Mouse (Mus musculus) embryo, embryonic 10.5 days (tissue): ENCODE measurements around the gene Pank2.
"Not testable (repeated sequence)": the region's sequence is repeated elsewhere in the genome, so short reads cannot be mapped to it uniquely, and the experiment has no call there.

Source experiments
- DNase-seq: peaks from one replicate; pipeline ENCODE4 v3.0.0-alpha.2; 2015; ENCODE audit warnings: low spot score

The Pank2 gene

DNA sequence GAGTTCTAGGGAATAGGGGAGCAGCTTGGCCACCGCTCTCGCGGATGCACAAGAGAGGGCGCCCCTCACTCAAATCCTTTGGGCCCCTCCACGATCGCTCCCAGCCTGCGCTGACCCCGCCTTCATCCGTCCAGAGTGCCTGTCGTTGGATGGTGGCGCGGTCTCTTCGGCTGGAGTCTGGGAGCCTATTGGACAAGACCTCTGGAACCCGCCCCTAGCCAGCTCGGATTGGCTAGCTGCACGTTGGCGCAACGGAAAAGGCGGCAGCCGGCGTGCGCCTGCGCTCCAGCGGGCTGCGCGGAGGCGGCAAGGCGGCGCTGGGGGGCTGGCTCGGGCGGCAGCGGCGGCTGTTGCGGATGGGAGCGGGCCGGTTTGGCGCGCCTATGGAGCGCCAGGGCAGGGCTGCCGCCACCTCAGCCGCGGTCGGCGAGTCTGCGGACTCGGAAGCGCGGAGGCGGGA lies at the start of gene Pank2:
TSS of gene Pank2 (plus strand) at position 283 of the 460 bp plus-strand sequence.
- DNase-seq = peak; percentile 99

DNA sequence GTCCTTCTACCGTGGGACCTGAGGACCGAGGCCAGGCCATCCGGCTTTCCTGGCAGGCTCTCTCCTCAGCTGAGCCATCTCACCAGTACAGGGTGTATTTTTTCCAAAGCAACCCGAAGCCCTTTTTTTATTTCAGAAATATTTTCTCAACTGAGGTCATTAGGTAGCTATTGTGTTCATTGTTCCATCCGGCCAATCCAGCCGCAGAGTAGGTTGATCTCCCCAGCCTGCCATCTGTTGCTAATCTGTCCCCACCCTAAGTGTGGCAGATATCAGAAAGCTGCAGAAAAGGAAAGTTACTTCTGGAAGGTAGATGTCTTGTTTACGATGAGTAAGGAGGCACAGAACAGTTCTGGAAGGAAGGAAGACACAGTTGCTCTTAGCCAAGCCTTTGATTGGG lies 48.5 kb upstream of the Pank2 start:
- DNase-seq = no peak

DNA sequence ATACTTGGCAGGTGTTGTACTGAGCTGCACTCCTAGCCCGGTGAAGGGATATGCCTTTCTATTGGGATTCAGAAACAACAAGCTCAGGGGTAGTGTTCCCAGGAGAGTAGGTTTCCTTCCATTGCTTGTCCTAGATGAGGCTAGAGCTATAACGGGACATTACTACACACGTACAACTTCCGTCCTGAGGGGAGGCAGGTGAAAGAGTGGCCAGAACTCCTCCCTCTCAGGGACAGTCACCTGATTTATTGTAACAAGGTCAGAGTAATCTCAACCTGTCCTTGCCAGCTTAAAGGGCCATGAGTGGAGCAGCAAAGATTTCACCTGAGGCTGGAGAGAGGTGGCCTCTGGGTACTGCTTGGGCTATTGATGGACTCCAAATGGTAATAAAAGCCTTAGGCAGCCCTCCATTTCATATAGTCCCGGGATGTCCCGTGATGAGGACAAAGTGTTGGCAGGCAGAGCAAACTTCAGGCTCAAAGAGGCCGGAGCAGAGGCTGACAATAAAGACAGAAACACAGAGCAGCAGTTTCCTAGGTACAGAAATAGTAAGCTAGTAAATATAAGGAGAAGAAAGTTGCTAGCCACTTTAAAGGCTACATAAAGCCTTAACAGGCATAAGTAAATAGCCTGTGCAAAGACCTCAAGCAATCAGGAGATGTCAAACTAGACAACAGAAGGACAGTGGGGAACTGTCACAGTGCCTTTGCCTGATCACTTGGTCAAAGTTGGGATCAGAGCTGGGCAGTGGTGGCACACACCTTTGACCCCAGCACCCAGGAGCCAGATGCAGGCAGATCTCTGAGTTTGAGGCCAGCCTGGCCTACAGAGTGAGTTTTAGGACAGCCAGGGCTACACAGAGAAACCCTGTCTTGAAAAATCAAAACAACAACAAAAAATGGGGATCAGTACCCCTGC lies 46.1 kb upstream of the Pank2 start:
- no peak for DNase-seq

DNA sequence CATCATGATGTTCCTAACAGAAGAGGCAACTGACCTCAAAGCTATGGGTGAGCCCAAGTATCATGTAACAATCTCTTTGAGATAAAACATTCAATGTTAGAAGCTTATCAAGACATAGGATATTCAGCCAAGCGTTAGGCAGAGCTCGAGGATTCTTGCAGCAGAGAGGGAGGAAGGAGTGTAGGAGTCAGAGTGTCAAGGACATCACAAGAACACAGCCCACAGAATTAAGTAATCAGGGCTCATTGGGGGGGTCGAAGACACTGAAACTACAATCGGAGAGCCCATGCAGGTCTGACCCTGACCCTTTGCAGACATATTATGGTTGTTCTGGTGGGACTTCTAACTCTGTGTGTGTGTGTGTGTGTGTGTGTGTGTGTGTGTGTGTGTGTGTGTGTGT lies 42.3 kb upstream of the Pank2 start:
- DNase-seq = no peak

DNA sequence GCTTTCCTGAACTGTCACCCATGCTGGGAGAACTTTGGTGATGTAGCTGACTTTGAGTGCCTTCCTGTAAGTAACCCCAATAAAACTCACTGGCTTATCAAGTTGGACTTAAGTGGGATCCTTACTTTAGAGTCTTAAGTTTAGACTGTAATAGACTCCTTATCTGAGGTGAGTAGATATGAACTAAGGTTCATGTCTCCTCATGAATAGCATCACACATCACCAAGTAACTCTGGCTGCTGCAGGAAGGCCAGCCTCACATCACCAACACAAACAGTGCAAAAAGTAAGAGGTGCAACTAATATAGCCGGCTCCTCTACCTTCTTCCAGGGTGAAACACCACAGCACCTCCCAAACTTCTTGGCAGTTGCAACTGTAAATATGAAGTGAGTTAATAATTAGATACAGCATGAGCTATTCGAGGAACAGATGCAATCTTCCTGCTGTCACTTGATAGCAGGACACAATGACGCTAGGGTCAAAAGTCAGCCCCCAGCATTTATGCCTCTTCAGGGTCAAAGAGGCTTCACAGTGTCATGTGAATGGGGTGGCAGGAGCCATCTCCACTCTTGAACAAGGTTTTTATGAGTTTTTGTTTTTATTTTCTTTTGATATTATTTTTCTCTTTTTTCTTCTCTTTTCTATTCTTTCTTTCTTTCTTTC lies 40.3 kb upstream of the Pank2 start:
- no peak for DNase-seq

DNA sequence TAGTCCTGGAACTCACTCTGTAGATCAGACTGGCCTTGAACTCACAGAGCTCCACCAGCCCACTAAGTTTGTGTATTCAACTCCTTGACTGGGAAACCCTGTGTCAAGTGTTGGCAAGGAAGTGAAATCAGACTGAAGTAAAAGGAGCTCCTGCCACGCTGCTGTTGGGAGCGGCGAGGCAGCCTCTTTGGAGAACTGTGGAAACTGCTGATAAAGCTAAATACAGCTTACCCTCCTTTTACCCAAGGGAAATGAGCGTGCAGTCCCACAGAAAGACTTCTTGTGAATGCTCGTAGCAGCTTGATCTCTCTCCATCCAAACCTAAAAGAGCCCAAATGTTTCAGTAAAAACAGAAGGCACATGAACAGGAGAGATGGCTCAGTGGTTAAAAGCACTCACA lies 39.7 kb upstream of the Pank2 start:
- no peak for DNase-seq

DNA sequence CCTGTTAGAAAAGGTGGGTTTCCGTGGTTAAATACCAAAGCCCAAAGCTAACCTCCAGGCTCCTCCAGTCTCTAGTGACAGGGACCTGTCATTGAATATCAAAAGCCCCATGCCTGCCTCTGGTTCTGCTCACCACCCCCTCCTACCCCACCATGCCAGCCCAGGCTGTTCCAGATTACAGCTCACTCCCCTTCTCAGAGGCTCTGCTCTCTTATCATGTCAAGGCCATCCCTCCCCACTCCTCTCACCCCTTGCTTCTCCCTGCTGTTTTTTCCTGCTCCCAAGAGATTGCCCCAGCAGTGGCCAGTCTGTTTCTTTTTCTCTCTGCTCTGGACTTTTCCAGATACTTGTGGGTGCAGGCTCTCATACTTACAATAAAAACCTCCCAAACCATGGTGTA lies 38.7 kb upstream of the Pank2 start:
- no peak for DNase-seq

DNA sequence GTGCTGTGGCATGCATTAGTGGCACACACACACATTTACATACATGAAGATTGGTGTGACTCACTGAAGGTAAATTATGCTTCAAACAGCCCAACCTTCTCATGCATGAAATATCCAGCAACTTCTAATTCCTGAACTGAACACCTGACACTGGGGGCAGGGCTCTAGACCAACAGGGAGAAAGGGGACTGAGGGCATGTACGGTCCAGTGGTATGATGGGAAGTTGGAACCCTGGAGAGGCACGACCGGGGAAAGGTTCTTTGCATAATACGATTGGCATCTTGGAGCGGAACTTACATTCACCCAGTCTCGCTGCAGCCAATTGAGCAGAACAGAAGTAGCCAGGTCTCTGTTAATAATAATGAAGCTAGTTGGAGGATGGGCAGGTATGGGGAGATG lies 37.1 kb upstream of the Pank2 start:
- no peak for DNase-seq

DNA sequence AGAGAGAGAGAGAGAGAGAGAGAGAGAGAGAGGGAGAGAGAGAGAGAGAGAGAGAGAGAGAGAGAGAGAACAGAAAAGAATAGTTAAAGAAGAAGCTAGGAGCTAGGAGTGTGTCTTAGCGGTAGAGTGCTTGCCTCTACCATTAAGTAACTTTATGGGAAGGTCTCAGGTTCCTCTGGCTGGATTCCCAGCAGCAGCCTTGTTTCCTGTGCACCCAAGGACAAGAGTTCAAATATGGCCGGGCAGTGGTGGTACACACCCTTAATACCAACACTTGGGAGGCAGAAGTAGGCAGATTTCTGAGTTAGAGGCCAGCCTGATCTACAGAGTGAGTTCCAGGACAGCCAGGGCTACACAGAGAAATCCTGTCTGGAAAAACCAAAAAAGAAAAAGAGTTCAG lies 35.6 kb upstream of the Pank2 start:
- not testable (repeated sequence) for DNase-seq

DNA sequence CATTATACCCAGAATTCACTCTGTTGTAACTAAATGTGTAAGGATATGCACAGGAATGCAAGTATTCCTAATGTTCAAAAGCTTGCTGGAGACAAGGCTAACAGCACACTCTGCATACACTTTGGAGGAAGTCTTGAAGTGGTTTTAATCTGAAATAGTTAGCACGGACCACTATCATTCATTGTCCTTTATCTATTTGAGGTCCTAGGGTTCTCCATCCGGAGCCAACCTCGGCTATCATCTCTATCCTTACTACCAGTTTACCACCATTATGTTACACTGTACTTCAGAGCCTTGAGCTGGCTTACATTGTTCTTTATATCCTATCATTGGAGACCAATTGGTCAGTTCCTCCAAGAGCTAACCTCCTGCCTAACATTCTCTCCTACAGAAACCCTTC lies 35.1 kb upstream of the Pank2 start:
- no peak for DNase-seq

DNA sequence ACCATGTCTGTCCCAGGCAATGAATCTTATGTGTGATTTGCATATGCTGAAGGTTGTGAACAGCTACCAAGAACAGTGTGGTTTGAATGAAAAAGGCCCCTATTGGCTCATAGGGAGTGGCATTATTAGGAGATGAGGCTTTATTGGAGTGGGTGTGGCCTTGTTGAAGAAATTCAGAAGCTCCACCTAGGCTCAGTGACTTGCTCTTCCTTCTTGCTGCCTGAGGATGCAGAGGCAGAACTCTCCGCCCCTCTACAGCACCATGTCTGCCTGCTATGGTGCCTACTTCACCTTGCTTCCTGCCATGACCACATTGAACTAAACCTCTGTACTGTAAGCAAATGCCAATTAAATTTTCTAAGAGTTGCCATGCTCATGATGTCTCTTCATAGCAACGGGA lies 29.7 kb upstream of the Pank2 start:
- DNase-seq = no peak

DNA sequence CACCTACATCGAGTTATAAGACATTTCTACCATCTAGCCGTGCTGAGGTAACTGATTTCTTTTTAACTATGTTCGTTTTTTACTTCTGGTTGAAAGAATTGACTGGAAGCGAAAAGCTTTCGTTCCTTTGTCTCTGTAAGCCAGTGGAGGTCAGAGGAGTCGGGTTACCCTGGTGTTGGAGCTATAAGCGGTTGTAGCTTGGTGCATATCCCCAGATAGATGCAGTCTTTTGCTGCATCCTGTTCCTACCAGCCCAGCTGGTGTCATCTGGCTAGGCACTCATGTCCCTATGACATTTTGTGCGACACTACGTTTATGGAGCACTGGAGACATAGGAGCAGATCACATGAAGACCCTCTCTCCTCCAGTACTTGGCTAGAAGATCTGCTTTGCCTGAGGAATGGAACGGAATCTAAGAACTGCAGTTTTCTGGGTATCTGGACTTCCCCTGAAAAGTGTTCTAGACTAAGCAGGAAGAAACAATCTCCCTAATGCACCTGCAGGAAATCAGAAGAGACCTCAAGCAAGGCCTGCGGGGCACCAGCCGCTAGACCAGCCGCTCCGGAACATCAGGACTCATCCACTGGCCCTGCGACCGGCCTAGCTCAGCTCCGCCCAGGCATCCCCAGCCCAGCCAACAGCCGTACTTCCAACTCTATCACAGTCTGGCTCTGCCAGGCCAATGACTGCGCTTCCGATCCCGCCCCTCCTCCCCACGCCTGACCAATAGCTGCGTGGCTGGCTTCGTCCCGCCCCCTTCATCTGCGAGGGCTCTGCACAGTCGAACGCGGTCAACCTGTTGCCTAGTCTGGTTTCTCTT lies 28.8 kb upstream of the Pank2 start, which contains the start of gene Mavs:
TSS of gene Mavs (plus strand) at position 757 of the 820 bp plus-strand sequence.
- peak; percentile 96 for DNase-seq

DNA sequence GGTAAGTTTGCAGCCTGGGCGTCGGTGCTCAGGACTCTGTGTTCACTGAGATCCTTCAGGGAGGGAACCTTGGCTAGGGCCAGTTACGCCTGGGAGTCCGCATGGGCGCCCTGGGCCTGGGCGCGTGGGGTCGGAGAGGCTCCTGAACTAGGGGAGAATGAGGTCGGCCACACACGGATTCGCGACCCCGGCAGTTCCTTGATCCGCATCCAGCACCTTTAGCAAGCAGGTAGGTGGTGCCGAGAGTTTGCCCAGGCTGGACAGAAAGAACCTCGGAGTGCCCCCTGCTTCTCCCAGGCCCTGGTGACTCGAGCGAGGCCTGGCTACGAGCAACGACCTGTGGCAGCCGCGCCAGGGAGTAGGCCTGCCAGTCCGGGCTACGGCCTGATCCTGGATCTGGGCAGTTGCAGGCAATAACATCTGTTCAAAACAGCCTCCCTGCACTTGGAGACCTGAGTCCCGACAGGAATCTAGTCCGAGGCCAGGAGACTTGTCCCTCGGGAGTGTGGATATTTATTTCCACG lies 28.1 kb upstream of the Pank2 start:
- DNase-seq = peak; percentile 32

DNA sequence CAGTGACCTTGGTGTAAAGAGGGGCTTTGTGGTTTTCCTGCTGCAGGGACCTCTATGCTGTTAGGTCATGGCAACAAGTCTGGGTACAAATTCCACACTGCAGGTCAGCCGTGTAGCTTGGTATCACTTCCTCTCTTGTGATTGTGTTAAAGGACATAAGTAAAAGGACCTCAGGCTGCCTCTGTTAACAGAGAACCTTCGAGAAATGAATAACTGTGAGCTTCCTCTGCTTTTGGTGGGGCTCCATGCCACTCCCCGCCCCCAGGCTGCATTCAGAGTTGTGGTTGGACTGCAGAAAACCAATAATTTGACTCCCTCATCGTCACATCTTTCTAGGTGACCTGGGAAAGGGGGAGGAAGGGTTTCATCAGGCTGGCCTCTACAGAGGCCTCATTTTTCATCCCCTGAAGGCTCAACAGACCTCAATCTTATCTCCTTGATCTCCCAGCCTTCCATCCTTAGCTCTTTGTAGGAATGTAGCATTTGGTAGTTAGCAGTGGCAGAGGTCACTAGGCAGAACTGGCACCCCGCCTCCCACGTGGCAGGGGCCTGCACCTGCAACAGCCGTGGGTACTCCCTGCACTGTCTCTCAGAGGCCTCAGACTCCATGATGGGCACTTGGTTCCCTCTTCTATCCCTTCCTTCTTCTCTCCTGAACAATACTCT lies 27.2 kb upstream of the Pank2 start:
- DNase-seq = no peak

DNA sequence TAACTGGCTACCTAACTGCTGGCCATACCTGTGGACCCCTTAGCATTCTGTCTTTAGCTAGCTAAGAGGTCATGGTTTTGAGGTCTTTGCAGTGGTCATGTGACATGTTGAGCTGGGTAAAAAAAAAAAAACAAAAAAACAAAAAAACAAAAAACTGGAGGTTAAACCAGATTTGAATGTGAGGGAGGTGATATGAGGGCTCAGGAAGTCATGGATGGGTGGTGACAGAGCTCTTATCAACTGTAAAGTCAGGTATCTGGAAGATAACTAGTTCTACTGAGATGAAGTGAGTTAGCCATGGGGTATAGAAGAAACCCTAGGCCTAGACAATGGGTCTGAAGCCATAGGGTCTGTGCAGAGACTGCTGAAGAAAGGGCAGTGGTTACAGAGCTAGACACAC lies 20.1 kb upstream of the Pank2 start:
- no peak for DNase-seq

DNA sequence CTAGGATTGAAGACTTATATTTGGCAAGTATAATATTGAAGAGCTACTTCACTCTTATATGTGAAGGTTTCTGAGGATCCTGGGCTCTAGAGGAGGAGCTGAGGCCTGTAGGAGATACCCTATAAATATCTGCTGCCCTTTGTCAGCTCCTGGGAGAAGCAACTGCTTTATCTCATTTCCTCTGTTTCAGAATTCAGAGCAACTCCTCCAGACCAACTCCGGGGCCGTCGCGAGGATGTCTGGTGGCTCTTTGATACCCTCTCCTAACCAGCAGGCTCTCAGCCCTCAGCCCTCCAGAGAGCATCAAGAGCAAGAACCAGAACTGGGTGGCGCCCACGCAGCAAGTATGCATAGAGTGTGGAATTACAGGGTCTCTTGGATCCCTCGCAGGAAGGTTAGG lies 19.4 kb upstream of the Pank2 start:
- no peak for DNase-seq

DNA sequence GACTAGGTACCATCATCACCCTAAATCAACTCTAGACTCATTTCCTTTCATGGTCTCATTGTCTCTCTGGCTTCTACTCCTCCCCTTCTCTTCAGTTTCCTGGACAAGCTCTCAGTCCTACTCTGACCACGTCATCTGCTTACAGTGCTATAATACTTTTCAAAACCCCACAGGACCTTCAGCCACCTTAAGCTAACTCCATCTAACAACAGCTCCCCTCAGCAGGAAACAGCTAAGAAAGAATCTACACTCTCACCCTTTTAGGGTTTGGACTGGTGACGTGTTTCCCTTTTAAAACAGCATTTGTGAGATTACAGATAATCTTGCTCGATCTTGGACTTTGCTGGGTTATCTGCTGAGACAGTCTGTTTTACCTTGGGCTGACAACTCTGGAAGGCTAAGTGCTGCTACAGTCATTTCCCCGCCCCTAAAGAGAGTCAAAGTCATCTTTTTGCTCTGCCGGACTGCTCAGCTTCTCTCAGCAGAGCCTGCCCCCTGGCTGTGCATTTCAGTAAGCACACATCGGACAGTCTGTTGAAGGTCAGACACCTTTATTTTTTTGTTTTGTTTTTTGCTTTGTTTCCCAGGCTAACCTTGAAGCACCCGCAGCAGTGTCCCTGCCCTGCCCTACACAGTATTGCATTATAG lies 8.5 kb upstream of the Pank2 start:
- DNase-seq = peak; percentile 83

DNA sequence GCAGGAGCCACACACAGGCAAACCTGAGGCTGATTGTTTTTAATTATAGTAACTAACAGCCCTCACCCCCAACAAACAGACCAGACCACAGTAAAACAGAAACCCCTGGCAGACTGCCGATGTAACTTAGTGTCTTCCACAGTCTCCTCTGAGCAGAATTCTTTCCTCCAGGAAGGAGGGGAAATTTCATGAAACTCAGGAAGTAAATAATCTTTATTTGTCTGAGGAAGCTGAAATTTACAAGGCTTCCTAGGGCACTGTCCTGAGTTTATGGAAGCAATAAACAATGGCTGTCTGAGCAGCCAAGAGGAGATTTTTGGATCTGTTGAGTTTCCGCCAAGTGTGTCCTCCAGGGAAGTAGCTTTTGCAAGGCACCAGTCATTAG lies 8.0 kb upstream of the Pank2 start:
- DNase-seq = no peak

DNA sequence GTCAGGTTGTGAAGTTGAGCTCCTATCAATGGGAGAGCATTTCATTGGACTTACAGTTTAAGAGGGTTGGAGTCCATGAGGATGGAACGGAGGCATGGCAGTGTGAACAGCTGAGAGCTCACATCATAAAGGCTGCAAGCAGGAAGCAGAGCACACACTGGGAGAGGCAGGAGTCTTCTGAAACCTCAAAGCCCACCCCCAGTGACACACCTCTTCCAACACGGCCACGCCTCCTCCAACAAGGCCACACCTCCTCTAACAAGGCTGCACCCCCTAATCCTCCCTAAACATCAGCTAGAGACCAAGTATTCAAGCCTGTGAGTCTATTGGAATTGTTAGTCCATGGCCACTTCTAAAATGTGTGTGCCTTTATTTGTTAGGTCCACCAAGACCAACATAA lies 6.6 kb upstream of the Pank2 start:
- peak; percentile 9 for DNase-seq

DNA sequence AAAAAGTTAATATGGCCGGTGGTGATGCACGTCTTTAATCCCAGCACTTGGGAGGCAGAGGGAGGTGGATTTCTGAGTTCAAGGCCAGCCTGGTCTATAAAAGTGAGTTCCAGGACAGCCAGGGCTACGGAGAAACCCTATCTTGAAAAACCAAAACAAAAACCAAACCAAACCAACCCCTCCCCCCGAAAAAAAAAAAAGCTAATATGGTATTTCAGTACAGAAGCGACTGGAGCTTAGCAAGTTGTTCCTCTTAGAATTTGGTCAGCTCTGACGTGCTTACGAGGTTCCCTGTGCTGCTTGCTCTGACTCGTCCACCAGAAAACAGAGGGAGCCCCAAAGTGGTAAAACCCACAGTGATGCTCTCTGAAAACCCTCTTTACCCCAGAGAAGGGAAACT lies 3.6 kb upstream of the Pank2 start:
- no peak for DNase-seq
